Mouse (Mus musculus) hindbrain, embryonic 13.5 days (tissue): ENCODE results near the gene Nit2. TPM values are rescaled to one million over a fixed set of nuclear protein-coding genes. Genes with fewer than 3 reads are reported as not detected.

Source experiments
- ATAC-seq: fragments of 200-750 bp; cut with Nextera tagmentation; 2 replicates; pipeline ENCODE4 v1.8.0; 2017; ENCODE audit warnings: moderate TSS enrichment; ENCODE audit not compliant: low FRiP score
- H3K27ac ChIP-seq: fragments of 300-500 bp; sonication (generic); 2 replicates; pipeline ENCODE4 v1.5.1; 2015; ENCODE audit warnings: inconsistent platforms, mild to moderate bottlenecking, moderate library complexity
- H3K27me3 ChIP-seq: fragments of 300-500 bp; sonication (generic); 2 replicates; pipeline ENCODE4 v1.6.1; 2015; ENCODE audit warnings: mild to moderate bottlenecking, inconsistent platforms
- H3K36me3 ChIP-seq: fragments of 300-500 bp; sonication (generic); 2 replicates; pipeline ENCODE4 v1.6.1; 2015; ENCODE audit warnings: mild to moderate bottlenecking, inconsistent platforms
- H3K4me1 ChIP-seq: fragments of 300-500 bp; sonication (generic); replicated peaks from 2 replicates; pipeline ENCODE4 v1.6.1; 2015; ENCODE audit warnings: inconsistent platforms
- H3K4me2 ChIP-seq: fragments of 300-500 bp; sonication (generic); 2 replicates; pipeline ENCODE4 v1.6.1; 2015; ENCODE audit warnings: inconsistent platforms, mild to moderate bottlenecking, moderate library complexity
- H3K4me3 ChIP-seq: fragments of 300-500 bp; sonication (generic); 2 replicates; pipeline ENCODE4 v1.5.1; 2015; ENCODE audit warnings: mild to moderate bottlenecking, inconsistent platforms
- H3K9ac ChIP-seq: fragments of 300-500 bp; sonication (generic); 2 replicates; pipeline ENCODE4 v1.6.1; 2015; ENCODE audit warnings: mild to moderate bottlenecking, inconsistent platforms
- H3K9me3 ChIP-seq: fragments of 300-500 bp; sonication (generic); 2 replicates; pipeline ENCODE4 v1.6.1; 2016; ENCODE audit warnings: inconsistent platforms
- WGBS: fragments of 180-500 bp; shearing (Covaris S2); methylation state at CpG from one replicate; pipeline ENCODE4 v1.1.7; 2015; 5-methylcytosine and 5-hydroxymethylcytosine counted together
- polyA plus RNA-seq: library from polyadenylated mRNA; unstranded; fragments of >200 nt; fragmentation: Nextera tagmentation; extraction: Ambion mirVana; gene quantifications from 2 replicates; pipeline ENCODE4 v1.2.1, GENCODE M21; 2015

Gene Nit2
- polyA plus RNA-seq, 1 experiment from 2014 or later = 39.9 TPM

DNA sequence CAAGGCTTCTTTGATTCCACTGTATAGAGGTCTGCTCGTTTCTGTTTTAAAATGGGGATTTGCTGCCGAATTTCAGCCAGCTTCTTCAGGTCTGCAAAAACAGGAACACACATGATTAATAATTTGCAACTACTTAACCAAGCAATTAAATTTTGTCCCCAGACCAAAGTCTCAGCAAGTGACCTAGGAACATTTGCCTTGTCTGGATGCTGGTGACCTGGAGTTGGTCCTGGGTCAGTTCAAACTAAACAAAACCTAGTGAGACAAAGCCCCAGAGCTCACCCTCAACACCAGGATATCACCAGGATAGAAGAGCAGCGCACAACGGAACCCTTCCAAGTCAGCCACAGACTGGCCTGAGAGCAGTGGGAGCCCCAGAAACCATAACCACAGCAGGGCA is 10.1 kb downstream of the Nit2 start:
- H3K4me3 ChIP-seq = no peak overlapping the region
- ATAC-seq = no peak
- no peaks in the 10 kb centered on the region for H3K9me3 ChIP-seq
- H3K27ac ChIP-seq = no peak overlapping the region
- no peaks in the 10 kb centered on the region for H3K27me3 ChIP-seq
- no peaks in the 10 kb centered on the region for H3K4me1 ChIP-seq
- H3K36me3 ChIP-seq = peaks cover 51% of the 10 kb centered on the region
- 90% methylated on average over 4 of the region's 4 CpGs for WGBS
- no peak overlapping the region for H3K9ac ChIP-seq
- H3K4me2 ChIP-seq = no peak overlapping the region

DNA sequence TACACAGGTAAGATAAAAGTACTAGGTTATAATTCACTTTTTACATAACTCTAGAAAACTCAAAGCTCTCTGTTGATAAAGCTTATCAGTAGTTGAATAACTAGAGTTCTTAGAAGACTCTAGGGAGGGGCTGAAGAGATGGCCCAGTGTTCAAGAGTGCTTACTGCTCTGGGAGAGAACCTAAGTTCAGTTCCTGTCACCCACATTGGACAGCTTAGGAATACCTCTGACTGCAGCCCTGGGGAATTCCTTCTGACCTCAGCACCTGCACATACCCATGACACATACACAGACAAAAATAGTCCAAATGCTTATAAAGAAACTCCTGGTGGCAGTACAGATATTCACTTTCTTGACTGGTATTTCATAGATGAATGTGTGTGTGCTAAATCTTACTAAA is 11.2 kb downstream of the Nit2 start:
- Histone ChIP-seq H3K36me3 (peaks cover 54% of the 10 kb centered on the region), H3K27me3 (no peaks in the 10 kb centered on the region), H3K4me1 (no peaks in the 10 kb centered on the region), H3K9me3 (no peaks in the 10 kb centered on the region), H3K27ac (no peak overlapping the region), H3K4me3 (no peak overlapping the region), H3K4me2 (no peak overlapping the region), H3K9ac (no peak overlapping the region)
- no peak for ATAC-seq

DNA sequence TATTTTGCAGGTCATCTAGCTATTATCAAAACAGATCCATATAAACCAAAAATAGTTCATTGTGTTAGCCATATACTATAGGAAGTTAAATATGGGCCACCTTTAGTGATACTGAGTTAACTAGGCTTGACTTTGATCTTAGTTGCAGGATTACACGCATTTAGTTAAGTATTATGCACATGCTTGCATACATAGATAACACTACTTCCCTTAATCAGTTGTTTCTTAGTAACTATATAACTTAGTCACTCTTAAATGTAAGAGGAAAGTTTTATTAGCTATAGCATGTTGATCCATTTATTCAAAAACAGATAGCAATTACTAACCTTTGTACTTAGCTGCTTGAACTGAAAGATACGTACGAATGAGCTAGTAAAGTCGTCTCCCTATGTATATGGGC is 15.7 kb downstream of the Nit2 start:
- H3K36me3 ChIP-seq = peaks cover 54% of the 10 kb centered on the region
- ATAC-seq = no peak
- 98% methylated on average over 4 of the region's 4 CpGs for WGBS

DNA sequence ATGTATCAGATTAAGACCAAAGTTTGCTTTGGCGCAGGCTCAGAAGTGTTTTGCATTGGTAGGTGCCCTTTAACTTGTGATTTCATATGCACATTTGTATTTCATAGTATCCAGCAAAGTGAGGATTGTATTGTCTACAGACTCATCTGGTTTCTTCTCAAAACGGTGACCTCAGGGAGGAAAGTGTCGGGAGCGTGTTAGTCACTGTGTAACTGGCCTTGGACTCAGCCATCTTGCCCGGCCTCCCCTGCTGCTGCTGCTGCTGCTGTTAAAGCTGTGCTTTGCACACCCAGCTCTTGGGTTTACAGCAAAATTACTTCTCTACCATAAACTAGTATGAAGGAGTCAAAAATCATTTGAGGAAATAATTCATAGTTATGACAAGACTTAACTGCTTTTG is 22.4 kb downstream of the Nit2 start:
- 94% methylated on average over 5 of the region's 5 CpGs for WGBS
- Histone ChIP-seq H3K9ac (no peak overlapping the region), H3K4me2 (no peak overlapping the region), H3K9me3 (no peaks in the 10 kb centered on the region), H3K4me3 (no peak overlapping the region), H3K27me3 (no peaks in the 10 kb centered on the region), H3K27ac (no peak overlapping the region), H3K36me3 (peaks cover 48% of the 10 kb centered on the region), H3K4me1 (no peaks in the 10 kb centered on the region)
- no peak for ATAC-seq

More for the DNA sequence above, 15.7 kb downstream of the Nit2 start:
- H3K4me3 ChIP-seq = no peak overlapping the region
- H3K9ac ChIP-seq = no peak overlapping the region
- H3K4me2 ChIP-seq = no peak overlapping the region
- no peaks in the 10 kb centered on the region for H3K9me3 ChIP-seq
- no peak overlapping the region for H3K27ac ChIP-seq
- H3K4me1 ChIP-seq = no peaks in the 10 kb centered on the region
- H3K27me3 ChIP-seq = no peaks in the 10 kb centered on the region

DNA sequence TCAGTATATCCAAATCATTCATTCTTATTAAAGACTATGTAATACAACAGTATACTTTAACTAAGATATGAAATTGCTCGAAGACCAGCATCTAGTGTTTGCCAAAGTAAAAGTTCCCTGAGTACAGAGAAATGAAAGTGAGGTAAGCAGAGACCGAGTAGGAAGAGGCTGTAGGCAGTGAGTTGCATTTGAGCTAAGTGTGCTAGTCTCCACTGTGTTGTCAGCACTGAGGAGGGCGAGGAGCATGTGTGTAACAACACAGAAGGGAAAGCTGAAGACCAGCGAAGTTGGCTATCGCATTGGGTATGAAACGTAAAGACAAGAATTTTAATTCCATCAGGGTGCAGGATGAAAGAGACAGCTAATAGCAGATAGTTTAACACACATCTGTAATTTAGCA is 33.5 kb downstream of the Nit2 start:
- Histone ChIP-seq H3K27me3 (no peaks in the 10 kb centered on the region), H3K9ac (no peak overlapping the region), H3K4me3 (no peak overlapping the region), H3K9me3 (no peaks in the 10 kb centered on the region), H3K4me1 (peaks cover 12% of the 10 kb centered on the region), H3K36me3 (peaks cover 22% of the 10 kb centered on the region), H3K27ac (no peak overlapping the region), H3K4me2 (no peak overlapping the region)
- ATAC-seq = no peak
- whole genome bisulfite sequencing = 93% methylated on average over 6 of the region's 6 CpGs

DNA sequence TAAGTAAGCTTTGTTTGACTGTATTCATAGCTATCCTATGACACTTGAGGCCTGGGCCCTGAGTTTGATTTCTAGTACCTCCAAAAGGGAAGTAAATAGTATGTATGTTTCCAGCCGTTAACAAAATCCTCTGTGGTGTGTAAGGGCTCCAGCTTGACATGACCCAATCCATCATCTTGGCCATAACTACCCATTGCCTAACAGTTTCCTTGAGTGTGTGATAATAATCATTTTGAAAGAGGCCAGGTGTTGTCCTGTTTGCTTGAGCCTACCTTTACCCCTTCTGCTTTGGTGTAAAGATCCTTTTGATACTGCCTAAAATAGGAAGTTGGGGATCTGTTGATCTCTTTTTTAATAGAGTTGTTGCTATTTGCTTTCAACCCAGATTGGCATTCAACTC is 34.8 kb downstream of the Nit2 start:
- no peak for ATAC-seq
- WGBS = 55% methylated on average over 1 of the region's 1 CpGs
- no peaks in the 10 kb centered on the region for H3K9me3 ChIP-seq
- H3K27me3 ChIP-seq = no peaks in the 10 kb centered on the region
- no peak overlapping the region for H3K4me3 ChIP-seq
- H3K27ac ChIP-seq = no peak overlapping the region
- no peak overlapping the region for H3K9ac ChIP-seq
- H3K4me1 ChIP-seq = peaks cover 12% of the 10 kb centered on the region
- H3K4me2 ChIP-seq = no peak overlapping the region
- H3K36me3 ChIP-seq = peaks cover 16% of the 10 kb centered on the region

DNA sequence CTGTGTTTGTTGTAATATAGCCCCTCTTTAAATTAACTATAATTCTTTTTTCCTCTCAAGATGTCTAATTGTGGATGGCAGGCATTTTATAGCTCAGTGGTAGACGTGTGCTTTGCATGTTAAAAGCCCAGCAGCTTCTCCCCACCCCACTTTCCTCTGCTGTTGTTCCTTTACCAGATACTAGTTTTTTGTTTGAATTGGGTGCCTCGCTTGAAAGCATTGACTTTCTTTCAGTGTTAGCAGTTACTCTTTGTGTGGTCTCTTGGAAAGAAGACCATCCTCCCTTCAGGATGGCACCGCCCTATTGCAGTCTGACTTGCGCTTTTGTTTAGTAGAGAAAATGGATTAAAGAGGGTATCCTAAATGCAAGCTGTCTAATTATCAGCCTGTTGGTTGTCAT is 35.6 kb downstream of the Nit2 start:
- WGBS = 35% methylated on average over 4 of the region's 4 CpGs
- no peak for ATAC-seq
- H3K27ac ChIP-seq = no peak overlapping the region

DNA sequence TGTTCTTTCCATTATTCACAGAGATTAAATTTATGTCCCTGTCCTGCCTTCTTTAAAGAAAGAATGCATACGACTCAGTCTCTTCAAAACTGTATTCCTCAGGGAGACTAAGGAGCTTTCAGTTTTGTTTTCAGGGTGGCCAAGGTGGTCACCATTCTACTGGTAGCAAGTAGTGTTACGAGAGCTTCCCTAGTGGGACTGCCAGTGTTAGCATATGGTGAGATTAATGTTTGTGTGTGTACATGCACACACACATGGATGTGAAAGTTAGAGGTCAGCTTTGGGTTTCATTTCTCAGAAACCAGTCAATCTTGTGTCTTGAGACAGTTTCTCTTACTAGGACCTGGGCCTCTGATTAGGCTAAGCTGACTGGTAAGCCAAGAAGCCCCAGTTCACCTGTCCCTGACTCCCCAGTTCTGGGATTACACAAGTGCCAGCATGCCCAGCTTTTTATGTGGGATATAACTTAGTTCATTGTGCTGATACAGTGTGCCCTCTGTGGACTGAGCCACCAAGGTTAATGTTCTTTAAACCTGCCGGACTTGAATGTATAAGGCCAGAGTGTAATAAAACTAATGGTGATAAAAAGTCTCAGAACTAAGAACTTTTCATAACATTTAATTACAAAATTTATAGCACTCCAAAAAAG is 36.3 kb downstream of the Nit2 start:
- no peaks in the 10 kb centered on the region for H3K9me3 ChIP-seq
- 67% methylated on average over 3 of the region's 3 CpGs for WGBS
- ATAC-seq = no peak
- H3K9ac ChIP-seq = no peak overlapping the region
- no peak overlapping the region for H3K4me2 ChIP-seq
- H3K4me3 ChIP-seq = no peak overlapping the region
- H3K4me1 ChIP-seq = peaks cover 12% of the 10 kb centered on the region
- no peak overlapping the region for H3K27ac ChIP-seq
- H3K36me3 ChIP-seq = peaks cover 10% of the 10 kb centered on the region
- H3K27me3 ChIP-seq = no peaks in the 10 kb centered on the region

More for the DNA sequence above, 35.6 kb downstream of the Nit2 start:
- Histone ChIP-seq H3K4me3 (no peak overlapping the region), H3K27me3 (no peaks in the 10 kb centered on the region), H3K9me3 (no peaks in the 10 kb centered on the region), H3K9ac (no peak overlapping the region), H3K4me2 (no peak overlapping the region), H3K4me1 (peaks cover 12% of the 10 kb centered on the region), H3K36me3 (peaks cover 10% of the 10 kb centered on the region)

DNA sequence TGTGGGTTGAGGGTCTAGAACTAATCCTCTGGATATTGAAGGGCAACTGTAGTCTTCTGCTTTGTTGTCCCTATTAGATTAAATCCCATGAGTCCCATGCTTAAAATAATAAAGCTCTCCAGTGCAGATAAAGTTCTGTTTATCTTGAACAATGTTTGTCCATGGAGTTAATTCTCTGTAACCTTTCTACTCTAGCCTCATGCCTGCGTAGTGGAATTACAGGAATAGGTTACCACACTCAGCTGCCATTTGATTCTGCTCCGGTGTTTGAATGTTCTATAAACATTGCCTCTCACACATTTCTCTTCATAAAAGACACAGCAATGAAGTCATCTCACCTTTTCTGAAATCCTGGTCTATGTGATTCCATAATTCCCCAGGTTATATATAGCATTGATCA is 39.3 kb downstream of the Nit2 start:
- Histone ChIP-seq H3K27me3 (no peaks in the 10 kb centered on the region), H3K36me3 (no peaks in the 10 kb centered on the region), H3K4me2 (no peak overlapping the region), H3K4me1 (peaks cover 30% of the 10 kb centered on the region), H3K27ac (no peak overlapping the region), H3K9ac (no peak overlapping the region), H3K9me3 (no peaks in the 10 kb centered on the region), H3K4me3 (no peak overlapping the region)
- WGBS = 89% methylated on average over 2 of the region's 2 CpGs
- no peak for ATAC-seq

DNA sequence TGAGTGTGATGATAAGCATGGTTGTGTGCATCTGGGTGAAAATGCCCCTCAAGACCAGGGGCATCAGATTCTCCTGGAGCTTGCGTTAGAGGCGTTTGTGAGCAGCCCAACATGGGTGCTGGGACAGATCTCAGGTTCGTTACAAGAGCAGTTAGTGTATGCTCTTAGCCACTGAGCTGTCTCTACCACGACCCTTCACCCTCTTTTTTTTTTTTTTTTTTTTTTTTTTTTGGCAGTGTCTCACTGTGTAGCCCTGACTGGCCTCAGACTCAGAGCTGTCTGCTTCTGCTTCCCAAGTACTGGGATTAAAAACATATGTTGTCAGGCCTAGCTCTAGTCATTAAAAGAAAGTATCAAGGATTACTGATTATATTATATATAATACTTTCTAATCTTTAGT is 40.9 kb downstream of the Nit2 start:
- ATAC-seq = no peak
- whole genome bisulfite sequencing = 73% methylated on average over 4 of the region's 4 CpGs
- H3K4me3 ChIP-seq = no peak overlapping the region

DNA sequence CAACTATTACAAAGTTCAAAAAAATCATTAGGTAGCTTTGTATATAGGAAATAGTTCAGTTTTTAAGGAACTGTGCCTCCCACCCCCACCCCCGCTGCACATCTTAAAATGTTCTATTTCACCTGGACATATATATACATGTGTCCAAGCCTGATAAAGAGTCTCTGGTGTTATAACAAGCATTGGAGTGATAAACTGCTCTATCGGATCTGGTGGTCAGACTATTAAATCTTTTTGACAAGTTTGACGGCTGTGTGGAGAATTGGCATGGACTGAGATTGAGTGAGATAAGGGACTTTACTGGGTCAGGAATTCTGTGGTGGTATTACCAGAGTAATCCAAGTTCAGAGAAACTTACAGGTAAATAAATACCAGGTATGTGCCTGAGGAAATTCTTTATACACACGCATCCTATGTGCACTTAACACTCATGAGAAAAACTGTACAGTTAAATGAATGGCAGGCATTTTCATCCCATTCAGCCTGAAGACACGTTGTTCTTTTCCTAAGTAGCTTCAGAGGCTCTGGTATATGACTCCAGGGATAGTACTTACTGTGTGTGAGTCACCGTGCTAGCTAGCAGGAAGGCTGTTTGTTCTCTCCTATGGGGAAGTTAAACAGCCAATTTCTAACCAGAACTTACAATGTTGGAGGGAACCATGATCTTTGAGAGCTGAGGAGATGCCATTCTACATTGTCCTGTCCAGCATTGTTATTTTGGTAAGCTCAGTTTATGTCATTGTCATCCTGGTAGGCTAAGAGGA is 44.3 kb downstream of the Nit2 start:
- peak overlapping the region; percentile 99 for H3K4me3 ChIP-seq
- no peaks in the 10 kb centered on the region for H3K36me3 ChIP-seq
- WGBS = 64% methylated on average over 6 of the region's 6 CpGs
- H3K9me3 ChIP-seq = no peaks in the 10 kb centered on the region
- H3K4me1 ChIP-seq = peaks cover 25% of the 10 kb centered on the region
- no peaks in the 10 kb centered on the region for H3K27me3 ChIP-seq
- no peak for ATAC-seq
- H3K4me2 ChIP-seq = peak overlapping the region; percentile 68
- H3K9ac ChIP-seq = peak overlapping the region; percentile 96
- no peak overlapping the region for H3K27ac ChIP-seq

More for the DNA sequence above, 40.9 kb downstream of the Nit2 start:
- Histone ChIP-seq H3K4me1 (peaks cover 29% of the 10 kb centered on the region), H3K27ac (no peak overlapping the region), H3K9me3 (no peaks in the 10 kb centered on the region), H3K36me3 (no peaks in the 10 kb centered on the region), H3K4me2 (no peak overlapping the region), H3K9ac (no peak overlapping the region), H3K27me3 (no peaks in the 10 kb centered on the region)

DNA sequence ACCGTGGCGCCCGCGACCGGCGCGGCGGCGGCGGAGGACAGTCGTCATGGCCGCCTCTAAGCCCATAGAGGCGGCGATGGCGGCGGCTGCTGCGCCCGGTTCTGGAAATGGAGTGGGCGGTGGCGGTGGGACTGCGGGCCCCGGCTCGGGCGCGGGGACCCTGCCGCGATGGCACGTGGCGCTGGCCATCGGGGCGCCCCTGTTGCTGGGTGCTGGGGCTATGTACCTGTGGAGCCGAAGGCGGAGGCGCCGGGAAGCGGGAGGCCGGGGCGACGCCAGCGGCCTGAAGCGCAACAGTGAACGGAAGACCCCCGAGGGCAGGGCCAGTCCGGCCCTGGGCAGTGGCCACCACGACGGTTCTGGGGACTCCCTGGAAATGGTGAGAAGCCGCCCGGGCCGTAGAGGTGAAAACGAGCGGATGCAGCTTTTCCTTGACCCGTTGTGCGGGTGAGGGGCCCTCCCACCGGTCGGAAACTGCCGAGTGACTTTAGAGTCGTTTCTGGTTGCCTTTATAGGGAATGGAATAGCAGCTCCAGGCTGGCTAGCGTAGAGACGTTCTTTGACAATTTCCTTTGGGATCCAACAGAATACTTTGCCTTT is 45.2 kb downstream of the Nit2 start:
- H3K4me2 ChIP-seq = peak overlapping the region; percentile 68
- H3K9me3 ChIP-seq = no peaks in the 10 kb centered on the region
- WGBS = under 1% methylated on average over 59 of the region's 59 CpGs
- peak overlapping the region; percentile 99 for H3K4me3 ChIP-seq
- H3K27ac ChIP-seq = peak overlapping the region; percentile 97
- H3K27me3 ChIP-seq = 0 out of 2 replicates have a peak, but pooled peaks cover 7% of the 10 kb centered on the region
- ATAC-seq = no peak; the same call in 1 of the 2 replicates
- H3K36me3 ChIP-seq = no peaks in the 10 kb centered on the region
- peaks cover 25% of the 10 kb centered on the region for H3K4me1 ChIP-seq
- H3K9ac ChIP-seq = peak overlapping the region; percentile 96
